Mouse (Mus musculus) activated CD4-positive, CD25-positive, alpha-beta regulatory T cell, adult 4 months (primary cell): ENCODE measurements at regions not wholly inside any gene's neighbourhood (a gene's known extent, or its start where the extent isn't known, plus 50 kb on each side); places are given as distances from the start of the nearest gene placed in this dataset.

ENCODE experiments used
- ATAC-seq: one replicate; pipeline ENCODE4 v1.8.0; 2017

DNA sequence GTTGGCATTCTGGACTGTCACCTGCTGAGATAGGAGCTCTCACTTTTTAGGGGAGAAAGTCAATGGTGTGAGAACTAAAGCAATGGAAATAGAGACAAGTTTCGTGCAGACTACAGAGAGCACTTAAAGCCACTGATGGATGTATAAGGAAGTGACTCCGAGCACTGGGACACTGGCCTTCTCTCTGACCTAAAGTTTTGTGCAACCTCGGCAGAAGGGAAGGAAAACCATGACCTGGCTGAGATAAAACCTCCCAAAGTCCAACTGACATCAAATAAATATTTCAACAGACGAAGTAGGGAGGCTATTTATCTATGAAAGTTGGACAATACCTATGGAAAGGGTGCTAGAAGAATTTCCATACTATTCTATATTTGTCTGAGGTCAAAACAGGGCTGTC, 80.0 kb upstream of the Ahr start:
- ATAC-seq, result no peak

DNA sequence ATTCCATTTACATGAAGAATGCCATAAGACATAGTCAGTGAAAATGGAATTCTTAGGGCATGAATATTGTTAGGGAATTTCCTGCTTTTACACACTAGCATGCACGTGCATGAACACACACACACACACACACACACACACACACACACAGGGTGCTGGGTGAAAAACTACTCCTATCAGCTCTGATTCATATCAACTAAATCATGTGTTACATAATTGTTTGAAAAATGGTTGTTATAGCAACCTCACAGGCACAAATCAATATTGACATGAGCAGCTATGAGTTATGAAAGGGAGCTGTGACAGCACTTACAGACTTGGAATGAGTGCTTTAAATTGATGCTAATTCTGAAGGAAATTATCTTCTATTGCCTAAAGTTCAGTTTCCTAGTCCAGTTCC, 72.8 kb upstream of the Ahr start:
- peak; percentile 40 for ATAC-seq

DNA sequence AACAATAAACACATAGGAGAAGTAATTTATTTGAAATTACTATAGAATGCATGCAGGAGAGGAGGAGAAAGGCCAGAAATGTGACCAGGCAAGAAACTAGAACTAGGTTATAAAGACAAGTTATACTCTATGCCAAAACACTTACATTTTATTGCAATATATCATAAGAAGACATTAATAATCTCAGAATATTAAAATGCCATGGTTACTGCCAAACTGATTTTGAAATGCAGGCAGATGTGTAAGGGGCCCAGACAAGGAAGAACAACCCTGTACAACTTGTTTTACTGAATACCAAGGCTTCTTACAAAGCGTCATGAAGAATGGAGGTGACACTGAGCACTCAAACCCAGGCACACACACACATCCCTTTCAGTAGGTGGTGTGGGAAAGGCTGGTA, 68.9 kb upstream of the Ahr start:
- no peak for ATAC-seq

- no peak for ATAC-seq
Observed at GRCm38 (mm10) chr12:35602589-35602988, 67.8 kb upstream of the Ahr start.

- ATAC-seq, result no peak
Observed at GRCm38 (mm10) chr12:35598298-35598697, 63.5 kb upstream of the Ahr start.

- no peak for ATAC-seq
Observed at GRCm38 (mm10) chr12:35592866-35593265, 58.0 kb upstream of the Ahr start.
